Mouse (Mus musculus) urinary bladder, adult 2 months (tissue): ENCODE measurements around the gene Vmn1r11. TPM values are rescaled to one million over a fixed set of nuclear protein-coding genes. Genes with fewer than 3 reads are reported as not detected.

Experiments
- DNase-seq: peaks from one replicate; pipeline ENCODE4 v3.0.0; 2022; ENCODE audit warnings: low spot score
- polyA plus RNA-seq: library from polyadenylated mRNA; depleted of rRNA; stranded (reverse); fragments of >200 nt; gene quantifications from 2 replicates; pipeline ENCODE4 v1.2.3, GENCODE M21; 2012; rRNA removed

Vmn1r11 gene
- not detected in 2 replicates for polyA plus RNA-seq

DNA sequence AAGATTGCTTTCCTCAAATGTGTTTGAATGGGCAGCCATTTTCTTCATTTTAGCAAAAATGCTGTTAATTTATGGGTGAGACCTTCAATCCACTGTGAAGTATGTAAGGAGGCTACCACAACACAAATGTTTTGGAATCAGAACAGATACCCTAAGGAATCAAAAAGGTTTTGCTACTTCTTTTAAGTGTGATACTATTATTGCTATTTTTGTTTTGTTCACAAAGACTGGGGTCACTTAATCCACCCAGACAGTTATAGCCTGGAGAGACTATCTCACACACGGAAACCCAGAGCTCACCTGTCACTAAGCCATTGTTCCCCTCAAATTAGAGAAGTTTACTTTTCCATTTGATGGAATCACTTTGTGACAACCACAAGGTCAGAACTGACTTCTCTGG is at the start of gene Vmn1r11:
Gene Vmn1r11, plus strand, starts transcription at position 301 of the 400 bp plus-strand sequence.
- no peak for DNase-seq

DNA sequence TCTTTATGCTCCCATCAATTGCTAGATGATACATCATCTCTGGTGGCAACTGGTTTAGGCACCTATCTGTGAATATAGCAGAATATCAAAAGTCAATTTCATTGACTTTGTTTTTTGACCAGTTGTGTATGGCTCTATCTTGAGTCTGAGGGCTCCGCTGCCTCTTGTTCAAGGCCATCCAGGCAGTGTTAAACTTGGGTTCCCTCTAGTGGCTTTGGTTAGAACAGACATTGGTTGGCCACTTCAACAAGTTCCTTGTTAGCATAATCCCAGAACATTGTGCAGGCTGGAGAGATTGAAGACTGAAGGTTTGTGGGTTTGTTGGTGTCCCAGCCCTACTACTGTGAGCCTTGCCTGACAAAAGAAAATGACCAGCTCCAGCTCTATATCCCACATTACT is 26.9 kb upstream of the Vmn1r11 start:
- no peak for DNase-seq

DNA sequence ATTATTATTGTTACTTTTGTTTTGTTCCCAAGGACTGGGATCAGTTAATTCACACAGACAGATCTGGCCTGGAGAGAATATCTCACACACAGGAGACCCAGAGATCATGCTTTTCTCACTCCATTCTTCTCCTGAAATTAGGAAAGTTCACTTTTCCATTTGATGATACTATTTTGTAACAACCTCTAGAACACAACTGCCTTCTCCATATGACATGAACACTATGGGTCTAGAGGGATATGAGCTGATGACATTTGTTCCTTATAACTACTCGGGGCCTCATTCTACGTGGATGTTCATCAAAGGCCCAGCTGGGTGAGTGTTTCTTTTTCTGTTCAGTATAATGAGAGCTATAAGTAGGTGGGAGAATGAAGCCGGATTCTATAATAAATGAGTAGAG is 24.1 kb upstream of the Vmn1r11 start, which contains the start of gene Vmn1r10:
Gene Vmn1r10, plus strand, starts transcription at position 301 of the 400 bp plus-strand sequence.
- DNase-seq: no peak

DNA sequence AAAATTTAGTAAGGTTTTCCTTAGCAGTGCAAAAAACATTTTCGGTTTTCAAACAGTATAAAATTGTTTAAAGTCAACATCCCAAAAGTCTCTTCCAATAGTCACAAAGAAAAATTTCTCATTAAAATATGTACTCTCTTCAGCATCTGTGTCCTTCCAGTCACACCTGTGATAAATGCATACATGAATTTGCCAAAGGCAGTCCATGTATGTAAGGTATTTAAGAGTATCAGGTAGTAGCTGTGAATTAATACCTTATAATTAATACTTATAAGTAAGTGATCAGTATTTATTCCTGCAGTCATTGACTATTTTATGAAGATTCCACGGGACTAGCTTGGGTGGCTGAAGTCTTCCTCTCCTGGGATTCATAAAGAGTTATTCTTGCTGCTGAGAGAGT is 23.4 kb downstream of the Vmn1r11 start, which contains the start of gene Vmn1r12:
Gene Vmn1r12, plus strand, starts transcription at position 301 of the 400 bp plus-strand sequence.
- no peak for DNase-seq

Other genes starting within 250 kb of the Vmn1r11 start
- 24.3 and 29.7 TPM in 2 replicates for gene Nt5c3, start 209.5 kb upstream of the Vmn1r11 start, polyA plus RNA-seq
- gene Vmn1r4, start 209.4 kb upstream of the Vmn1r11 start, polyA plus RNA-seq: 0.26 and 0.32 TPM in 2 replicates
- 0.07 TPM in 1 of 2 replicates, not detected in the other for gene Vmn1r5, start 163.2 kb upstream of the Vmn1r11 start, polyA plus RNA-seq
- gene Vmn1r6, start 136.2 kb upstream of the Vmn1r11 start, polyA plus RNA-seq: not detected in 2 replicates
- gene Vmn1r7, start 108.1 kb upstream of the Vmn1r11 start, polyA plus RNA-seq: not detected in 2 replicates
- gene Vmn1r8, start 101.2 kb upstream of the Vmn1r11 start, polyA plus RNA-seq: not detected in 2 replicates
- not detected in 2 replicates for gene Vmn1r9, start 66.7 kb upstream of the Vmn1r11 start, polyA plus RNA-seq
- not detected in 2 replicates for gene Vmn1r10, start 24.0 kb upstream of the Vmn1r11 start, polyA plus RNA-seq
- gene Vmn1r12, start 23.5 kb downstream of the Vmn1r11 start, polyA plus RNA-seq: not detected in 2 replicates
- gene Vmn1r13, start 69.8 kb downstream of the Vmn1r11 start, polyA plus RNA-seq: not detected in 2 replicates
- gene Vmn1r14, start 98.2 kb downstream of the Vmn1r11 start, polyA plus RNA-seq: not detected in 2 replicates
- gene Vmn1r15, start 124.5 kb downstream of the Vmn1r11 start, polyA plus RNA-seq: not detected in 2 replicates
- gene Vmn1r16, start 196.0 kb downstream of the Vmn1r11 start, polyA plus RNA-seq: not detected in 2 replicates
- not detected in 2 replicates for gene Vmn1r17, start 230.3 kb downstream of the Vmn1r11 start, polyA plus RNA-seq